Mouse (Mus musculus): ENCODE results near the gene Tmem167b. TPM values are rescaled to one million over a fixed set of nuclear protein-coding genes. Genes with fewer than 3 reads are reported as not detected.
A peak's percentile ranks its signal among the peaks of the same experiment; 100 is the strongest.

The Tmem167b gene
- polyA plus RNA-seq, 1 experiment from 2014 or later = 41.8 TPM

DNA sequence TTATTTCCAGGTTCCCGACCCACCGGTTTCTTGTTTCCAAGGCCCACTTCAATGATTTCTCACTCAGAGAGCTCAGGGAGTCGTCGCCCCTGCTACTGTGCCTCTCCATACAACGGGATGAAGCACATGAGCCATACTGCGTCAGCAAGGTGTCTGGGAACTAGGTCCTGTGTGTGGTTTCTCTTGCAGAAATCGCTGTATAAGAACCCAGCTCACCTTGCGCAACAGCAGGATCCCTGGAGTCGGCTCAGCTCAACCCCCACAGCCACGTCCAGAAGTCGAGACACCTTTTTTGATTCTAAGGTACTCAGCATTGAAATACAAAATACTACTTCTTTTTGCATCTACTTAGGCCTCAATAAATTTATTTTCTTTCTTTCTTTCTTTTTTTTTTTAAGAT, 20.0 kb downstream of the Tmem167b start:
- no peak for TF ChIP-seq CTCF (IDR thresholded peaks at IDR 0.05)
- TF ChIP-seq EP300 (IDR thresholded peaks at IDR 0.05) = no peak
- Histone ChIP-seq H3K9ac (replicated peaks; ENCODE audit: low read depth) (no peak overlapping the region), H3K36me3 (ENCODE audit: insufficient read depth, low read length) (no peaks in the 10 kb centered on the region), H3K27ac (ENCODE audit: low read length) (no peak overlapping the region), H3K27me3 (replicated peaks; ENCODE audit: insufficient read depth, low read length) (no peaks in the 10 kb centered on the region), H3K9me3 (ENCODE audit: low read length) (no peaks in the 10 kb centered on the region), H3K4me2 (replicated peaks; ENCODE audit: low read depth, low read length) (no peak overlapping the region), H3K4me1 (ENCODE audit: insufficient read depth, low read depth, low read length) (no peaks in the 10 kb centered on the region), H3K4me3 (ENCODE audit: low read depth, low read length) (no peak overlapping the region)
- ATAC-seq (no peak), DNase-seq (ENCODE audit: low spot score) (no peak)
- 69% methylated on average over 11 of the region's 11 CpGs for WGBS

DNA sequence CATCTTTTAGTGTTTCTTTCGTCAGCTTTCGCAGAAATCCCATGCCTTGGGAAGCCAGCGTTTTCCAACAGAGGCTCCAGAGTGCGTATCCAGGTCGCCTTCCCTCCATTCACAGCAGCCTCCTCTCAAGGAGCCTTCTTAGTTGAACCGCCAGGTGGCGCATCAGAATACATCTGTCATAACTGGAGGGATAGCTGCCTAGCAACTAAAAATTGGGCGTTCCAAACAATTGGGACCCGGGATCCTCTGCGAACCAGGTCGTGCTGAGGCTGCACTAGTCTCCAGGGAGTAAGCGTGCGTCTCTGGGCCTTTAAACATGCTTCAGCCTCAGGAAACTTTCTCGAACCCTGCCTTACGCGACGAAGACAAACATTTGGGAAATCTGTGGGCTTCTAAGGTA, 25.0 kb downstream of the Tmem167b start:
- H3K4me3 ChIP-seq (ENCODE audit: low read depth, low read length) = no peak overlapping the region
- H3K36me3 ChIP-seq (ENCODE audit: insufficient read depth, low read length) = no peaks in the 10 kb centered on the region
- no peak overlapping the region for H3K27ac ChIP-seq (ENCODE audit: low read length)
- ATAC-seq = peak; percentile 71
- 4% methylated on average over 17 of the region's 17 CpGs for WGBS
- H3K27me3 ChIP-seq (replicated peaks; ENCODE audit: insufficient read depth, low read length) = 0 out of 2 replicates have a peak, but pooled peaks cover 3% of the 10 kb centered on the region
- TF ChIP-seq CTCF (IDR thresholded peaks at IDR 0.05) = peak; percentile 89
- no peak for TF ChIP-seq EP300 (IDR thresholded peaks at IDR 0.05)
- H3K9me3 ChIP-seq (ENCODE audit: low read length) = no peaks in the 10 kb centered on the region
- no peak overlapping the region for H3K9ac ChIP-seq (replicated peaks; ENCODE audit: low read depth)
- H3K4me1 ChIP-seq (ENCODE audit: insufficient read depth, low read depth, low read length) = no peaks in the 10 kb centered on the region
- H3K4me2 ChIP-seq (replicated peaks; ENCODE audit: low read depth, low read length) = 0 out of 2 replicates have a peak overlapping the region, but pooled peaks have one; percentile 6
- peak; percentile 94 for DNase-seq (ENCODE audit: low spot score)

DNA sequence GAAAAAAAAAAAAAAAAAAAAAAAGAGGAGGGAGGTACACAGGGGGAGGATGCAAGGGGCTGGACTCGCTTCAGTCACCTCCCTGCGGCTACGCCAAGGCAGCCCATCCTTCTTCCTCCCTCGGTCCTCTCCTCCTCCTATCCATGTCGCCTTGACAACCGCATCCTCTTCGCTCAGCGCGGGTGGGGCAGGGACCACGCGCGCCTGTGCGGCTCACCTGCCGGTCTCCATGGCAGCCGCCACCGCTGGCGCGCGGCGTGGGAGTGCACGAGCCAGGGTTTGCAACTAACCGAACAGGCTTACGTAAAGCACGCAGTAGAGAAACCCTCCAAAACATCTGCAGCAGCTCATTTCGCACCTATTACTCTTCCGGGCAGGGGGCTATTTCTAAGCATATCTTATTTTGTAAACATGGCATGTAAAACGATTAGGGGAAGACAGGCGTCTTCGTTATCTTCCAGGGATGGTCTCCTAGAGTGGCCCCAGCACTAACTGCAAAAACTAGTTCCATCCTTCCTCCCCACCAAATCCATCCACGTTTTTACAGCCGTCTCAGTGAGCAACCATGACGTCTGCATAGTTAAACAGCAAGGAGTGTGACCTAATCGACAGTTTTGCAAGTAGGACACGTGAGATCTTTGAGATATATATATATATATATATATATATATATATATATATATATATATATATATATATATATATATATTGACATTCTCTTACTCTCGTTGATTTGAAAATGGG, 25.6 kb downstream of the Tmem167b start, which contains the start of gene 5330417C22Rik:
5330417C22Rik (minus strand) TSS at position 20 of the 744 bp plus-strand sequence.
- WGBS = under 1% methylated on average over 28 of the region's 35 CpGs
- peak; percentile 76 for DNase-seq (ENCODE audit: low spot score)
- H3K27ac ChIP-seq (ENCODE audit: low read length) = no peak within 1 kb of the TSS
- peak within 1 kb of the TSS; percentile 51 for H3K4me2 ChIP-seq (replicated peaks; ENCODE audit: low read depth, low read length)
- no peak within 1 kb of the TSS for H3K9ac ChIP-seq (replicated peaks; ENCODE audit: low read depth)
- TF ChIP-seq CTCF (IDR thresholded peaks at IDR 0.05) (no peak), EP300 (IDR thresholded peaks at IDR 0.05) (no peak)
- H3K36me3 ChIP-seq (ENCODE audit: insufficient read depth, low read length) = no peaks in the 10 kb centered on the region
- peak within 1 kb of the TSS; percentile 20 for H3K4me3 ChIP-seq (ENCODE audit: low read depth, low read length)
- H3K4me1 ChIP-seq (ENCODE audit: insufficient read depth, low read depth, low read length) = no peaks in the 10 kb centered on the region
- no peaks in the 10 kb centered on the region for H3K9me3 ChIP-seq (ENCODE audit: low read length)
- ATAC-seq = peak; percentile 70
- H3K27me3 ChIP-seq (replicated peaks; ENCODE audit: insufficient read depth, low read length) = 0 out of 2 replicates have a peak, but pooled peaks cover 3% of the 10 kb centered on the region

DNA sequence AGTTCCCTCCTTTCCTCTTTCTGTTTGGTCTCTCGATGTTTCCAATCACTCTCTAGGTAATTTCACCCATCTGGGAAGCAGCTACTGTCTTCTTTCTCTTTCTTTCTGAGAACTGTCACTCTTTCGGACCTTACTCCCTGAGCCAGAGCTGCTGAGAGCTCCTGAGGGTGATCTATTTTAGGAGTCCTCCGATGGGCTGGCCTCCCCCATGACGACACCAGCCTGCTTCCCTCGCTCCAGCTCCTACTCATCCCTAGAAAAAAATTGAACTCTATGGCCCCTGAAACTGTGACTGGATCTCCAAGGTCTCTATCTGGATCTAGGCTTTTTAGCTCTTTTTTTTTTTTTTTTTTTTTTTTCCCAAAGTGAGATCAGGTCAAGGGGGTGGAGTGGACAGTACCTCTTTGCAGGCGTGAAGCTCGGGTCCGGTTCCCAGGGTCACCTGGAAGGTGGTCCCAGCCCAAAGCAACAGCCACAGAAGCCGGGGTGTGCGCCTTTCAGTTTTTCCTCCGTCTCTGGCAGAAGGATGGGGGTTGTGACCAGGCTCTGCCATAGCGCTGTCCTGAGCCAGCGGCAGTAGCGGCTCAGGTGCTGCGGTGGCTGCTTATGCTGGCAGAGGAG, 26.3 kb downstream of the Tmem167b start:
- H3K9me3 ChIP-seq (ENCODE audit: low read length) = no peaks in the 10 kb centered on the region
- no peaks in the 10 kb centered on the region for H3K36me3 ChIP-seq (ENCODE audit: insufficient read depth, low read length)
- H3K27me3 ChIP-seq (replicated peaks; ENCODE audit: insufficient read depth, low read length) = 0 out of 2 replicates have a peak, but pooled peaks cover 3% of the 10 kb centered on the region
- TF ChIP-seq CTCF (IDR thresholded peaks at IDR 0.05) (no peak), EP300 (IDR thresholded peaks at IDR 0.05) (no peak)
- no peak for ATAC-seq
- H3K4me1 ChIP-seq (ENCODE audit: insufficient read depth, low read depth, low read length) = no peaks in the 10 kb centered on the region
- no peak overlapping the region for H3K27ac ChIP-seq (ENCODE audit: low read length)
- H3K4me3 ChIP-seq (ENCODE audit: low read depth, low read length) = peak overlapping the region; percentile 20
- H3K4me2 ChIP-seq (replicated peaks; ENCODE audit: low read depth, low read length) = peak overlapping the region; percentile 51
- 7% methylated on average over 15 of the region's 15 CpGs for WGBS
- no peak overlapping the region for H3K9ac ChIP-seq (replicated peaks; ENCODE audit: low read depth)
- no peak for DNase-seq (ENCODE audit: low spot score)

DNA sequence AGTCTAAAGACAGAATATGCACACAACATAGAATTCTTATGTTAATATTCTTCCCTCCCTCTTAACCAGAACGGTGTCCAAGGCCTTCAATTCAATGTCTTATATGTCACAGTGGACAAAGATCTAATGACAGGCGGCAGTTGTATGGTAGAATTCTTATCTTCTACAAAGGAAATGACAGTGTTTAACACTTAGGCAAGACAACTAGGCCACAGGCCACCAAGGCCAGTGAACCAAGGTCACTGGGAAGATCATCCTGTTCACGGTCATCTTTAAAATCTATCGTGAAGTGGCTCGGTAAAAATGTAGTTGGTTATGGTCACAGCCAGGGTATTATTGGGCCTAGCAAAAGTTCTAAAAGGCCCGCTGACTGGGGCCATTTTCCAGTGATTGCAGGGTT, 28.3 kb downstream of the Tmem167b start, which contains the start of gene 1700013F07Rik:
1700013F07Rik (plus strand) TSS at position 200 of the 400 bp plus-strand sequence.
- DNase-seq (ENCODE audit: low spot score) (no peak), ATAC-seq (no peak)
- Histone ChIP-seq H3K36me3 (ENCODE audit: insufficient read depth, low read length) (no peaks in the 10 kb centered on the region), H3K4me1 (ENCODE audit: insufficient read depth, low read depth, low read length) (no peaks in the 10 kb centered on the region), H3K27ac (ENCODE audit: low read length) (peak within 1 kb of the TSS; percentile 65), H3K4me3 (ENCODE audit: low read depth, low read length) (no peak within 1 kb of the TSS), H3K4me2 (replicated peaks; ENCODE audit: low read depth, low read length) (no peak within 1 kb of the TSS; the same call in 1 of the 2 replicates), H3K27me3 (replicated peaks; ENCODE audit: insufficient read depth, low read length) (0 out of 2 replicates have a peak, but pooled peaks cover 3% of the 10 kb centered on the region), H3K9ac (replicated peaks; ENCODE audit: low read depth) (no peak within 1 kb of the TSS), H3K9me3 (ENCODE audit: low read length) (no peaks in the 10 kb centered on the region)
- TF ChIP-seq CTCF (IDR thresholded peaks at IDR 0.05) = no peak
- TF ChIP-seq EP300 (IDR thresholded peaks at IDR 0.05) = no peak
- 79% methylated on average over 6 of the region's 6 CpGs for WGBS

Measured in lung, postnatal 0 days (tissue).